Mouse (Mus musculus): ENCODE measurements around the gene Gm9821.

The Gm9821 gene

DNA sequence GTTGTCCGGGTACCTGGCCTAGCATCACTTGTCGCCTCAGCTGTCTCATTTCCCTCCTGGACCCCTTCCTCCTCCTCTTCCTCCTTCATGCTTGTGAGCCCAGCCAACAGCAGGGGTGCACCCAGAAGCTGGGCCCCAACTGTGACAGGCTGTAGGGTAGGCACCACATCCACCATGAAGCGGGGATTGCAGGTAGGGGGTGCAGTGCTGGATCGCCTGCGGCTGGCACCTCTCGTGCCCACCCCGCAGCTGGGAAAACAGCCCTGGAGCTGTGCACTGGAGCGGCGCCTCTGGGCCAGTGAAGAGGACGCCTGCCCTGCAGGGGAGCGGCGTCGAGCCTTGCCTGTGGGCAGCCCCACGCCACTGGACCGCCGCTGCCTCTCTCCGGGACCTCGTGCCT is at the start of gene Gm9821:
Gene Gm9821, plus strand, starts transcription at position 221 of the 400 bp plus-strand sequence.
- no peak for DNase-seq (ENCODE audit: low read depth, low spot score)

DNA sequence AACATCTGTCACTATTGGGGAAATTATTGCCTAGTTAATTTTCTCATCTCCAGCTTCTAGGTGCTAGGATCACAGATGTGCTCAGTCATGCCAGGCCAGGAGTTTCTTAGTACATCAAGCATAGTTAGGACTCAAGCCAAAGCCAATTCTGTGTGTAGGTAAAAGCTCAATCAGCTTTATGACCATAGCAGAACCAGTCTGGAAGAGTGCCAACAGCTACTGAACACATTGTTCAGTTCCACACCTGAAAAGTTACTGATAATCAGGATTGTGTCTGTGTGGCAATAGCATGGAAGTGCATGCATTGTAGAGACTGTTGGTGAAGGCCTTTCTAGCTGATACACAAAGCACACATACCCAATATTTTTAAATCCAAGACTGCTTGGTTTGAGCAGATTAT is 47.5 kb upstream of the Gm9821 start:
- no peak for DNase-seq (ENCODE audit: low read depth, low spot score)

DNA sequence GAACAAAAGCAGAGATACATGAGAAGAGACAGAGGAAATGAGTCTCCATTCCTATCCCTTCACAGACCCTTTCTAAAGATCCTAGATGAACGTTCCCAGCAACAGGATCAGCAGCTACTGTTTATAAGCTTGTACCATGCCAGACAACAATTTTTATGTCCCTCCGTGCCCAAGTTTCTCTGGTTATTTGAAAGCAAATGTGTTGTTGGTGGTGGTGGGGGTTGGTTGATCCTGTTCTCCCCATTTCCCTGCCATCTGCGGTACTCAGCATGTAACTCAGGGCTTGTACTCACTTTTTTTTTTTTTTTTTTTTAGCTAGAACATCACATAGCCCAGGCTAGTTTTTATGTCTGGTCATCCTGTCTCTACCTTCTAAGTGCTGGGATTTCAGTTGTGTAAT is 46.4 kb upstream of the Gm9821 start:
- no peak for DNase-seq (ENCODE audit: low read depth, low spot score)

DNA sequence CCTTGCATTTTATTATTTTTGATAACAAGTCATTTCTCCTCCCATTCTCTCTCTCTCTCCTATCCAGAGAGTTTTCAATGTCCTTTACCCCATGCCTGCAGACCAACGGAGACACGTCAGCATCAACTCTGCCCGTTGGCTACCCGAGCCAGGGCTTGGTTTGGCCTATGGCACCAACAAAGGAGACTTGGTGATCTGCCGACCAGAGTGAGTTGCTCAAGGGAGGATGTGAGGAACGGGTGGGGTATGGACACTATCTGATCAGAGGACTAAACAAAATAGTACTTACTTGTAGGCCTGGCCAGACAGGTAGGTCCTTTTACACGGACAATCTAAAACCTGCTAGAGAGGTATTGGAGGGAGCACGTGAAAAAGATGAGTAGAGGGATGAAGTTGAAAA is 45.1 kb upstream of the Gm9821 start:
- no peak for DNase-seq (ENCODE audit: low read depth, low spot score)

DNA sequence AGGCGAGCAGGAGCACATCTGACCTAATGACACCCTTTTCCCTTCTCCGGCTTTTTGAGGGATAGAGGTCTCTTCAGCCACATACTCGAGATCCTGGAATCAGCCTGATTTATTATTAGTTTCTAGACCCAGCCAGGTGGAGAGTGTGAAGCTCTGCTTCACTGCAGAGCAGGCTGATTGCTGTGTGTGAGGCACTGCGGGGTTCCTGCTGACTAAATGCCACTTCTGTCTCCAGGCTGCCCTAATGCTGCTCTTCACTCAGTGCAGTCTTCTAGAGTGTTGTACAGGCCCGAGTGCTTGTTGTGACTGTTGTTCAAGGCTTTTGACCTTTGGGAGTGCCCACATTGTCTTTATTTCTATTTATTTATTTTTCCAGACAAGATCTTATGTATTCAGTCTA is 43.2 kb upstream of the Gm9821 start:
- no peak for DNase-seq (ENCODE audit: low read depth, low spot score)

DNA sequence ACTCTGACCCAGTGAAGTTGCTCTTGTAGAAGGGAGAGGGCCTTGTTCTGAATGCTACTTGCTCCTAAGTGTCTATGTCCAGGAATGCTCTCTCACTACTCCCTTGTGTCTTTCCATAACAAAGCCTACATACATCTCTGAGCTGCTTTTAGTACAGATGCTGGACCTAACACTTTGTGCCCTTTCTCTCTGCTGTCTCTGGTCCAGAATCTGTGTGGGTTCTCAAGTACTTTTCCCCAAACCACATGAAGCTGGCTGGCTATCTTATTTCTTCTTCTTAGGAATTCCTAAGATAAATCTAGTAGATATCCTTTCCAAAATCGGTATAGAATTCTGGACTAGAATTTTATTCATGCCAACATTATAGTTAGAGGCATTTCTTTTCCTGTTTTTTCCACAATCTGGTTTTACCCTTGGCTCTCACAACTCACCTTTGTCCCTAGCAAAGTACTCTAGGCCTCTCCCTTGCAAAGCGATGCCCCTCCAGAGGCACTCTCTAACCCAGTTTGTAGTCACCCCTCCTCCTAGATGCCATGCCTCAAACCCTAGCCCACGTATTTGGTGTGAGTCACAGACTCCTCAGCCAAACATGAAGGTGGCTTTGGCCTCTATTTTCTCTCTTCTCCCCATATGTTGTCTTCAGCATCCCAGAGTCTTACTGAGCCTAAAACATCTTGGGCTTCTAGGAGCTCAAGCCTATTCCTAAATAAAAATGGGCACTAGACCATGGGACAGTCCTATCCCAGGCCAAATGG is 42.2 kb upstream of the Gm9821 start:
- DNase-seq (ENCODE audit: low read depth, low spot score), result no peak

DNA sequence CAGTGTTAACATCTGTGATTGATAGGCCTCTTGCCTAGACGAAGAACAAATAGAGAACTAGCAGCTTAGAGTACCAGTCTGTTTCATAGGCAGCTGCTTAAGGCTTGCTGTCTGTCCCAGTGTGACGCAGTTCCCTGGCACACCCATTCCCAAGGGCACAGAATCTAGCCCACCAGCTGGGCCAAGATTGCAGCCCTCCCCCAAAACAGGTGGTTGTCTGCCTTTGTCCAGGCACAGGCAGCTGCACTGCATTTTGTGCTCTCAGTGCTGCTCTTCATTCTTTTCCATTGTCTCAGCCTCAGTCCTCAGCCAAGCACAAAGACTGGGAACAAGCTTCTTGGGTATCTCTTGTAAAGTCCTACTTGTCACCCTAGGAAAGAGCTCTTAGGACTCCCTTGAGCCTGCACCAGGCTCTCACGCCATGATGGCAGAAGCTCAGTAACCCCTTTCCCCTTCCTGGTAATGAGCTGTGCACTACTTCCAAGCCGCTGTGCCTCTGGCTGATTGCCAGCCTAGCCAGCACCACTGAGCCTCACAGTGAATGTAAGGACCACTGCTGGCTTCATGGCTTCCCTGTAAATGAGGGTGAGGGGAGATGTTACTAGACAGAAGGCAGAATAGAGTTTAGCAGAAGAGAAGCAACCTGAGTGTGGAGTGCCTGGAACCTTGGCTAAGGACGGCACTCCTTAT is 40.7 kb upstream of the Gm9821 start:
- no peak for DNase-seq (ENCODE audit: low read depth, low spot score)

DNA sequence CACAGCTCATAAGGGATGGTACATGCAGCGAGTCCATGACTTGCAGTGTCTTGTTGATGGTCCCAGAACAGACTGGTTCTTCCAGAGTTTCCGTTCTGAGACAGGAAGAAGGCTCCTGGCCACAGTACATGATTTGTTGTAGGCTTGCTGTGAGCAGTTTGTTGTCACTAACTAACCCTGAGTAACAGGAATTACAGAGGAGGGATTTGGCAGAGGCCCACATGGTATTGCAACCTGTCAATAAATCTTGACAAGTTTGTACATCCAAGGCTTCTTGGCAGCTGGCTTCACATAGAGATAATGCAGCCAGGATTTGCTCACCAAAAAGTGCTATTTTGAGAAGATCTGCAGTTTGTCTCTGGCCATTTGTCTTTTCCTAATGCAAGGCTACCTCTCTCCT is 39.4 kb upstream of the Gm9821 start:
- no peak for DNase-seq (ENCODE audit: low read depth, low spot score)

DNA sequence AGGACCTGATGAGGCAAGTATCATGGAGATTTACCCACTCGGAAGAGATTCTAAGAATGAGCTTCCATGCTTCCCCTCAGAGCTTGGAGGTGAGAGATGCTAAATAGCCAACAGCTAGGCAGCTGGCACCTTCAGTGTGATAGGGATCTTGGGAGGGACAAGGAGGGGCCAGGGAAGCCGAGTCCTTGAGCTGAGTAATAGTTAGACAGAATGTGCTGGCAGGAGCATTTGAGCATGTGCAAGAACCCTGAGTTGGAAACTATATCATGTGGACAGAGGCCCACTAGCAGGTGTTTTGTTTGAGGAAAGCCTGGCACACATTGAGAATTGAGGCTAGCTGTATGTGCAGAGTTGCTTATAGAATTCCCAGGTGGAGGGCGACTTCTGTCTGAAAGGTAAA is 32.9 kb upstream of the Gm9821 start:
- DNase-seq (ENCODE audit: low read depth, low spot score), result no peak

DNA sequence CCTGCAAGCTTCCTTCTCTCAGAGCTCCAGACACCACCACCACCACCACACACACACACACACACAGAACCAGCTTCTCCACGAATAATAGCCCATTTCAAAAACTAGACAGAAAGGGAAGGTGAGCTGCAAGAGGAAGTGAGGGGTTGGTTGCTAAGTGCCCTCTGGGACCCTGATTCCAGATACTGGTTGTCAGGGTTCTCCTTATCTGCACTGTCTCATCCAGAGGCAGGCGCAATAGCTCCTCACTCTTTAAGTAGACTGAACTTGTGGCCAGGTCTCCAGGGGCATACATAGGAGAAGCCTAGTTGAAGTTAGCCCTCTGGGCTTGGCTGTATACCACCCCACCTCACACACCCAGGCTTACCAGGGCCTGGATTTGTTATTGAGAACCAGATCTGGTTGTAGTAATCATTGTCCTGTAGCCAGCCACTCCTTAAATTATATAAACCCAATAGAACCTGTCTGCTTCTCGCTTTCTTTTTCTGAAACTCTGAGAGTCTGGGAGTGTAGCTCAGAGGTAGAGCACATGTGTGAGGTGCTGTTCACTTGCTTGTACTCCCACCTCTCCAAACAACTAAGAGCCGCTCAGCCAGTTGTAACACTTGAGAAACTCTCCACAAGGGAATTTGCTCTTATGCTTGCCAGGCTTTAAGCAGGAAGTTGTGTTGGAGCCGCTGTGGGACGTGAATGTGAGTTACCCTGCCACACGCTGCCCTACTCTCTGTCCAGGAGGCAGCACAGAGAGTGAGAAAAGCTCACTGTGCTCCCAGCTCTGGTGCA is 32.0 kb upstream of the Gm9821 start:
- no peak for DNase-seq (ENCODE audit: low read depth, low spot score)

DNA sequence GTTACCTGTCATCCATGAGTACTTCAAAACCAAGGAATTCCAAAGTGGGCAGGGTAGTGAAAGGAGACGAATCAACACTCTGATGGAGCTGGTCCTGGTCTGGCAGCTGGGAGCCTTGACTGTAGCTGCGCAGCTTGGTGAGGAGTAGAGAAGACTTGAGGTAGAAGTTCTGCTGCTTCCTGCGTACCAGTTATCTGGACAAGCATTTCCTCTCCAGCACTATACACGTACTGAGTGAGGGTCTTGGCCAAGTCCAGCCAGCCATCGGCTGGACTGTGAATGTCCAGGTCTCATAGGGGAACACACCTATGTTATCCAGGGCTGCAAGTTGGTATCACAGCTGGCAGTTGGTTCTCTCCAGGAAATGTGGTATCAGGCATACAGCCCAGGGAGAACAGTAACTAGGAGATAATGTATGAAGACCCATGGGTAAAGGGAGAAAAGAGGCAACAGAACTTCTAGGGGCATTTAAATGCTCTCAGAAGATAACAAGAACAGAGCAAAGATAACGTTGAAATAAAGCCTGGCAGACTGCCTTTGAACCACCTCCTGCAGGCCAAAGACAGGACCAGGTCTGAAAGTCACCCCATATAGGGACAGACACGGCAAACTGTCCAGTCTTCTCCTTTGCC is 29.0 kb upstream of the Gm9821 start:
- no peak for DNase-seq (ENCODE audit: low read depth, low spot score)

DNA sequence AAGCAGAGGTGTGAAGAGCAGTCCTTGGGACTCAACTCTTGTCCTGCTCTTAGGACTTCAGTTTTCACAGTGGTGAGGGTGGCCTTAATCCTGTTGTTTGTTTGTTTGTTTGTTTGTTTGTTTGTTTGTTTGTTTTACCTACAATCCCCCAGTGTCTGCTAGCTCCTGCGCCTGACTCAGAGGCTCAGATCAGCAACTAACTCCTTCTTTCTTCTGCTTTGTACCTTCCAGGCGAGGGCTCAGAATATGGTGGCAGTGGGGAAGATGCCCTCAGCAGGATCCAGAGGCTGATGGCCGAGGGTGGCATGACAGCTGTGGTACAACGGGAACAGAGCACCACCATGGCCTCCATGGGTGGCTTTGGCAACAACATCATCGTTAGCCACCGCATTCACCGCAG is 28.4 kb upstream of the Gm9821 start:
- DNase-seq (ENCODE audit: low read depth, low spot score), result no peak

DNA sequence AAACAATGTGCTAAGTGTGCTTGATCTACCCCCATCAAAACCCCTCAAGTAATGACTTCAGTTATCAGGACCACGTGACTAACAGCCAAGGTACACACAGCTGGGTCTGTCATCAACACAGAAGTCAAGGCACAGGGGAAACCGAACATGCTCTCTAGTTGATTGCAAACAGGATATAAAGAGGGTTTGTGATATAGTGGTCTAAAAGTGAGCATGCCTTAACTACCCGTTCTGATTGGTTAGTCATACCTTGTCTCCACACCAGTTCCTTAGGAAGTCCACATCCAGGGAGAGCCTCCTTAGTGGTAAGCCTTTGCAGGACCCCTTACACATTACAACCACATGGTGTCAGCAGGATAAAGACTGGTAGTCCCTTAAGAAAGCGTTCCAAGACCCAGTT is 25.4 kb upstream of the Gm9821 start:
- DNase-seq (ENCODE audit: low read depth, low spot score), result no peak

DNA sequence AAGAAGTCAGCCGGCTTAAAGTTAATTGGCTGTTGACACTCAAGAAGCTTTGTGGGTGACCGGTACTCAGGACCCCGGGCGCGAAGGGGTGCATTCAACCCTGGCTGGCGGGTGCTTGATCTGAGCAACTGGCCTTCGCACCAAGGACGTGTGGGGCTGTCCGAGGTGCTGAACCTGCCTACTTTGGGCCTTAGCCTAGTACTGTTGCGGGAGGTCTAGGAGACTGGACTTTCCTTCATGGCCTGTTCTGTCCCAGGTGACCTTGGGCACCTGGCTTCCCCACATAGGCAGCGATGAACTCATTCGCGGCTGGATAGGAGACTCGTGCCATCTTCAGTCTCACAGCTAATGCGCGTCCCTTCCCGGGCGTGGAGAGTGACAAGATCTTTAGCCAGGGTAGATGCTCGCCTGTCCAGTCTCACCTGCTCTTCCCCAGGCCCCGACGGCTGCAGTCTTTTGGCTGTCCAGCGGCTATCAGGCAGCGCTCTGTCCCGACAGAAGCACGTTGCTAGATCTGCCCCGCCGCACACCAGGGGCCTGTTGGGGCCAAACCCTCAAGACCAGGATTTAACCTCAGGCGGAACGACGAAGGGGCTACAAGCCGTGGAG is 24.2 kb upstream of the Gm9821 start:
- no peak for DNase-seq (ENCODE audit: low read depth, low spot score)

DNA sequence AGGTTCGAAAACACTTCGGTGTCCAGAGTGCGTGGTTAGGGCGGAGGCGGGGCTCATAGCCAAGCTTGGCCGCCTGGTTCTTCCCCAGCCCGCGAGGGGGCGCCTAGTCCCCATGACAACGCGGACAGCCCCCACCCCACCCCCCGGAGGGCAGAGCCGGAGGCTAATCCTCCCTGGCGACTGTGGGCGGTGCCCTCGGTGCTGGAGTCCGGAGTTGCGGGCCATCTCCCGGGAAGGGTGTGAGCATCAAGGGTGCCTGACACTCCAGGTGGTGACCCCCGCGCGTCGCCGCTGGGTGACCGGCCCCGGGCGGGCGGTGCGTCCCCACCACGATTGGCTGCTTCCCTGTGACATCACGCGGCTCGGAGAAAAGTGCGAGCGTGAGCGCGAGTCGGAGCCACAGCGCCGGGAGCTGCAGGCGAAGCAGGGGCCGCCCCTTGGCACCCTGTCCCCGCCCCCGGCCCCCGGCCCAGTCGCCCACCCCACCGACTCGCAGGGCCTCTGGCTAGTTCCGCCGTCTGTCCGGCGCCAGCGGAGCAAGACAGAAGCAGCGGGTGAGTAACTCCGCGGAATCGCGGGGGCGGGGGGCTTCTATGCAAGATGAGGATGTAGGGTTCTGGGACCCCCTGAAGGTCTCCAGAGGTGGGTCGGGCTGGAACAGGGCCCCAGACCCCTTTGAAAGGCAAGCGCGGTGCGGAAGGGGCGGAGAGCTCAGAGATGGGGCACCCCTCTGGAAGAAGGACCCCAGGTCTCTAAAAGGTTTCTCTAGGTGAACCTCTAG is 23.5 kb upstream of the Gm9821 start:
- peak; percentile 82 for DNase-seq (ENCODE audit: low read depth, low spot score)

DNA sequence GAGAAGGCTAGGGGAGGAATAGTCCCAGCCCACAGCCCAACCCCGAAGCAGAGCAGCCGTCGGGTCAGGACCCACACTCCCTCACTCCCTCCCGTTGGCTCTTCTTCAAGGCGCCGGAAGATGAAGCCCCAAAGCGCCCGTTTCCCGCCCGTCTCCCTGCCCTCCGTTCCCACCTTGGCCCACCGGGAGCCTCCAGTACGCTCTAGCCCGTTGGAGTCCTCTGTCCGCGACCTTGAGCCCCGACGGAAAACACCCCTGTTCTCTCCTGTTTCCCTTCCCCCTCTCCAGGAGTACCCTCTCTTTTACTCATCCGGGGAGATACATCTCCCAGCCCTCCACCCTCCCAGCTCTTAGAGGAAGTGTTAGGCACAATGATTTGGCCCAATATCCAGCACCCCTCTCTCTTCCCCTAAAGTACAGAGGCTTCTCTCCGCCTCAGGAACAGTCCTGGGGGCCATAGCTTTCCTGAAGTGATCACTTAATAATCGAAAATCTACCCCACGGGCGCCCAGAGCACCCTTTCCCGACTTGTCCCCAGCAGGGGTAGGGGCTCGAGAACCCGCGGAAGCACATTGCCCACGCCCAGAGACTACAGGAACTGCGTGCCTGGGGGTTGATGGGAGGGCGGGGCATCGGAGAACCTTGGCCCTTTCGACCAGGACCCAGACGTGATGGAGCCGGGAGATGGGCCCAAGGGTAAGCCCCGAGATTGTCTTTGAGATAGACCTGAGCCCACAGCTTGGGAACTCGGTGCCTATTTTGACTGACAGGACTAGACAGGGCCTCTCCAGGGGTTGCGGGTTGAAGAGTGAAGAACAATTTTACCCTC is 22.7 kb upstream of the Gm9821 start:
- DNase-seq (ENCODE audit: low read depth, low spot score), result no peak

DNA sequence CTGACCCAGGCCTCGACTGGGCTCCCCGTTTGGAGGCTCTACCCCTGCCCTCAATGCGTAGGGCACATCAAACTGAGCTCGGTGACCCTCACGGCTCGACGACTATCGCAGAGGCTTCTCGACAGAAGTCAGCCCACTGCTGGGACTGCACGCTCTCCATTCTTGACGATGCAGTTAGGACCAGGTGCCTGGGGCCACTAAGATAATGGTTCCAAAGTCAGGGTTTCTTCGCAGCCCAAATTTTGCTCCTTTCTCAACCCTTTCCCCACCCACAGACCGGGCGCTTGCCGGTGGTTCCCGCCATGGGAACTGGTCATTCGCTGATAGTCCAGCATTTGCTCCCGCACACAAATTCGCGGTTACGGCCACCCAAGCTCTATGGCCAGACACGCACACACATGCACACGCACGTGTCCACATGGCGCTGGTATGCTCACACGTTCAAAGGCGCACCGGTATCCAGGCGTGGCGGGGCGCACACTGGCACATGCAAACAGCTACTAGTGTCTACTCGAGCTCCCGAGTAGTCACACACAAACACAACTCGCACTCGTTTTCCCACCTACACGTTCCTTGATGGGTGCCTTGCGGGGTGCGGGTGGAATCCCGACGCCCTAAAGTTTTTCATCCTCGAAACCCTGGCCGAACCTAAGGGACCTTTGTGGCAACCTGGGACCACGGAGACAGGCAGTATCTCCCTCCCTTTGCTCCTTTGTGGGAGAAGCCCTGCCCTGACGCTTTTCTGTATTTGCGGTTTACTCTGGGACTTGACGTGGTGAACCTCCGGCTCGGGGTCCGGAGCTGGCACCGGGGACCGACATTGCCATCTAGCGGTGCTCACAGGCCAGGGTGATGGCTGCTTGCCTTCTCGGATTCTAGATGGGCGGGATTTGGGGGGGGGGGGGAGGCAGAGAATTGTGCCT is 21.8 kb upstream of the Gm9821 start:
- peak; percentile 70 for DNase-seq (ENCODE audit: low read depth, low spot score)

DNA sequence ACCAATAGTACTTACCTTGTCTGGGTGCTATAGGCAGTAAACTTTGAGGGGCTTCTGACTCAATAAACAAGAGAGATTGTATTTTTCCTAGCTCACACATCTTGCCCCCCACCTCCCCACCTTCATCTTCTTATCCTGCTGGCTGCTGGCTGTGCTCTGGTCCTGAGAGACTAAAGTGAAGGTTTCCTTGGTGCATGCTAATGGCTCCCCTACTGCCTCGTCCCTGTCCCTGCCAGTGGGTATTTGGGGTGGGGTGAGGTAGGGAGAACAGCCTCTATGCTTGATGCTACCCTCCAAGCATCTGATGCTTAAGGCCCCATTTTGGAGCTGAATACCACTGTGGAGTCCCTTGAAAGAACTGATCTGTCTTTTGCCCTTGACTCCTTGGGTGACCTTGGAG is 20.8 kb upstream of the Gm9821 start:
- DNase-seq (ENCODE audit: low read depth, low spot score), result no peak

DNA sequence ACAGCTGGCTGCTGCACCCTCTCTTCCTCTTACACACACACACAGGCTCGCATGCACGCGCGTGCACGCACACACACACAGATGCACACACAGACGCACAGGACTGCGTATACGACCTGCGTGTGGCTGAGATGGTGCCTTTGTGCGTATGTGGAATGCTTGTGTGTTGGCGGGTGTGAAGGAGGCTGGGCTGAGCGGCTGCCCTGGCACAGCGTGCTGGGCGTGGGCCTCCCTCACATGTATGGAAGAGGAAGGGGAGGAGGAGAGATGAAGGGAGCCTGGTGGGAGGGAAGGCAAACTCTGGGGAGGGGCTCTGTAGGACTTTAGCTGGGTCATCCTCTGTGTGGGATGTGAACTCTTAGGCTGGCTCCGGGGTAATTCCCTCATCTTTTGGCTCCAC is 20.1 kb upstream of the Gm9821 start:
- no peak for DNase-seq (ENCODE audit: low read depth, low spot score)

Measured in retina, postnatal 7 days (tissue).